Mouse (Mus musculus) small intestine, adult 2 months (tissue): ENCODE measurements at regions not wholly inside any gene's neighbourhood (a gene's known extent, or its start where the extent isn't known, plus 50 kb on each side); places are given as distances from the start of the nearest gene placed in this dataset.

Source experiments
- CTCF ChIP-seq: fragments of 200-500 bp; IDR thresholded peaks from 2 replicates; pipeline ENCODE4 v1.5.1; 2012; ENCODE audit warnings: low read depth, mild to moderate bottlenecking, control low read depth, inconsistent platforms, low read length, moderate library complexity, mixed read lengths; ENCODE audit not compliant: insufficient replicate concordance, insufficient read length; ENCODE audit errors: extremely low read depth
- POLR2A ChIP-seq: fragments of 200-500 bp; IDR thresholded peaks from 2 replicates; pipeline ENCODE4 v1.6.1; 2012; ENCODE audit warnings: low read depth, mild to moderate bottlenecking, control low read depth, inconsistent platforms, low read length, moderate library complexity

- TF ChIP-seq CTCF (no peak), POLR2A (no peak)
Observed at GRCm38 (mm10) chr13:110694876-110695275, 300.0 kb downstream of the Plk2 start.
